Mouse (Mus musculus) stomach, embryonic 14.5 days (tissue): ENCODE measurements around the gene Cacng2. TPM values are rescaled to one million over a fixed set of nuclear protein-coding genes. Genes with fewer than 3 reads are reported as not detected.

Source experiments
- ATAC-seq: fragments of 200-750 bp; cut with Nextera tagmentation; 2 replicates; pipeline ENCODE4 v1.8.0; 2017; ENCODE audit warnings: low read depth, moderate TSS enrichment; ENCODE audit not compliant: insufficient number of reproducible peaks, insufficient read depth, low FRiP score
- H3K27ac ChIP-seq: fragments of 300-500 bp; sonication (generic); 2 replicates; pipeline ENCODE4 v1.5.1; 2014; ENCODE audit warnings: mild to moderate bottlenecking, low read length, moderate library complexity, mixed read lengths
- H3K27me3 ChIP-seq: fragments of 300-500 bp; sonication (generic); 2 replicates; pipeline ENCODE4 v1.6.1; 2014; ENCODE audit warnings: low read length, control low read depth, mixed read lengths; ENCODE audit not compliant: control insufficient read depth, insufficient read depth
- H3K36me3 ChIP-seq: fragments of 300-500 bp; sonication (generic); 2 replicates; pipeline ENCODE4 v1.6.1; 2014; ENCODE audit warnings: mild to moderate bottlenecking, control low read depth, low read length, moderate library complexity, mixed read lengths; ENCODE audit not compliant: control insufficient read depth, insufficient read depth
- H3K4me1 ChIP-seq: fragments of 300-500 bp; sonication (generic); 2 replicates; pipeline ENCODE4 v1.6.1; 2014; ENCODE audit warnings: low read length, control low read depth, mixed read lengths; ENCODE audit not compliant: control insufficient read depth, insufficient read depth
- H3K4me2 ChIP-seq: fragments of 300-500 bp; sonication (generic); replicated peaks from 2 replicates; pipeline ENCODE4 v1.6.1; 2014; ENCODE audit warnings: low read depth, low read length, control low read depth
- H3K4me3 ChIP-seq: fragments of 300-500 bp; sonication (generic); 2 replicates; pipeline ENCODE4 v1.5.1; 2014; ENCODE audit warnings: low read depth, low read length, control low read depth
- H3K9ac ChIP-seq: fragments of 300-500 bp; sonication (generic); replicated peaks from 2 replicates; pipeline ENCODE4 v1.6.1; 2014; ENCODE audit warnings: low read depth, mild to moderate bottlenecking, control low read depth, low read length, moderate library complexity, mixed read lengths
- H3K9me3 ChIP-seq: fragments of 300-500 bp; sonication (generic); 2 replicates; pipeline ENCODE4 v1.6.1; 2016; ENCODE audit warnings: low read depth, low read length, control low read depth; ENCODE audit not compliant: control insufficient read depth
- WGBS: fragments of 180-500 bp; shearing (Covaris S2); extraction: QIAGEN DNeasy Blood & Tissue Kit; methylation state at CpG from one replicate; pipeline ENCODE4 v1.1.7; 2014; 5-methylcytosine and 5-hydroxymethylcytosine counted together
- polyA plus RNA-seq: library from polyadenylated mRNA; unstranded; fragments of >200 nt; fragmentation: Nextera tagmentation; extraction: Ambion mirVana; gene quantifications from 2 replicates; pipeline ENCODE4 v1.2.1, GENCODE M21; 2014

Gene Cacng2
- polyA plus RNA-seq, 1 experiment from 2014 or later = 0.06 TPM

GRCm38 (mm10) chr15:78116936-78117335 is 2.9 kb downstream of the Cacng2 start:
- Histone ChIP-seq H3K9ac (no peak overlapping the region), H3K4me3 (no peak overlapping the region), H3K4me1 (0 out of 2 replicates have a peak, but pooled peaks cover 3% of the 10 kb centered on the region), H3K9me3 (no peaks in the 10 kb centered on the region), H3K36me3 (no peaks in the 10 kb centered on the region), H3K27ac (no peak overlapping the region), H3K27me3 (0 out of 2 replicates have a peak, but pooled peaks cover 8% of the 10 kb centered on the region), H3K4me2 (no peak overlapping the region)
- WGBS = 82% methylated on average over 10 of the region's 10 CpGs
- ATAC-seq = no peak

DNA sequence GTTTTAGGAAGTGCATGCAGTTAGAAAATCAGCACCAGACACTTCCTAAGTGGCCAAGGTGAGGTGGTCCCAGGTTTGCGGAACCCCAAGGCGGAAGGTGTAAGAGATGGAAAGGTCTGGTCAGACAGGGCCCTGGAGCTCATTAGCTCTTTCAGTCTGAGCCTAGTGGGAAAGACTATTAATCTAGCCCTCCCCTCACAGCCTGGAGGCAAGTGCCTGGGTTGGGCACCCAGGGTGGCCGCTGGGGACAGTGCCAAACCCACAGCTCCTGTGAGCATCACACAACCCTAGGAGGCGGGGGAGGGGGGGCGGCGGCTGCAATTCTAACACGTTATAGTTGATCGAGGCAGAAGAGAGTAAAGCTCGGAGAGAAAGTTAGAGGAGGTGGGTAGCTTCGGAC is 3.6 kb downstream of the Cacng2 start:
- H3K36me3 ChIP-seq = no peaks in the 10 kb centered on the region
- no peak for ATAC-seq
- no peak overlapping the region for H3K4me3 ChIP-seq
- 0 out of 2 replicates have a peak, but pooled peaks cover 3% of the 10 kb centered on the region for H3K4me1 ChIP-seq
- no peak overlapping the region for H3K4me2 ChIP-seq
- no peak overlapping the region for H3K9ac ChIP-seq
- H3K27ac ChIP-seq = no peak overlapping the region
- 70% methylated on average over 10 of the region's 10 CpGs for WGBS
- H3K9me3 ChIP-seq = no peaks in the 10 kb centered on the region
- 0 out of 2 replicates have a peak, but pooled peaks cover 8% of the 10 kb centered on the region for H3K27me3 ChIP-seq

- Histone ChIP-seq H3K27ac (no peak overlapping the region), H3K4me3 (no peak overlapping the region), H3K9ac (no peak overlapping the region), H3K4me1 (no peaks in the 10 kb centered on the region), H3K9me3 (no peaks in the 10 kb centered on the region), H3K36me3 (no peaks in the 10 kb centered on the region), H3K4me2 (no peak overlapping the region), H3K27me3 (no peaks in the 10 kb centered on the region)
- whole genome bisulfite sequencing = 53% methylated on average over 5 of the region's 5 CpGs
- no peak for ATAC-seq
Observed at GRCm38 (mm10) chr15:78099516-78099915, 20.3 kb downstream of the Cacng2 start.

- whole genome bisulfite sequencing = 82% methylated on average over 16 of the region's 16 CpGs
- Histone ChIP-seq H3K4me1 (no peaks in the 10 kb centered on the region), H3K27me3 (no peaks in the 10 kb centered on the region)
Observed at GRCm38 (mm10) chr15:78096004-78096403, 23.8 kb downstream of the Cacng2 start.

DNA sequence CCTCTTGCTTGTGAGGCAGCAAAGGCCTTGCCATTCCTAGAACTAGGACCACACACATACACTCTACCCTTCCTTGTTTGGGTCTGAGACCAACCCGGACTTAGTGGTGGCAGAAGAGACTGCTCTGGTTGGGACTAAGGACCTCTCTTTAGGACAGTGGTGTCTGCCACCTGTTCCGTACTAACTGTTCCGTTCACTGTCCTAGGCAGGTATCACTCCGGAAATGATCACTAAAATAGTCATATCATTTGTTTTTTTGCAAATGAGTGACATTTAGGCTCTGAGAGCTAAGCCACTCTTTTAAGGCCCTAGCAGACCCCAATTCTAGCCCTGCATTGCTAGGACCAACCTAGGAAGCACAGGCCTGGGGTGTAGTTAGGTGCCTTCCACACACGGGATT is 26.2 kb downstream of the Cacng2 start:
- Histone ChIP-seq H3K9me3 (no peaks in the 10 kb centered on the region), H3K27ac (no peak overlapping the region), H3K4me2 (no peak overlapping the region), H3K4me1 (no peaks in the 10 kb centered on the region), H3K27me3 (no peaks in the 10 kb centered on the region), H3K4me3 (no peak overlapping the region), H3K9ac (no peak overlapping the region), H3K36me3 (no peaks in the 10 kb centered on the region)
- ATAC-seq = no peak
- 83% methylated on average over 5 of the region's 5 CpGs for WGBS

More at GRCm38 (mm10) chr15:78096004-78096403, 23.8 kb downstream of the Cacng2 start:
- ATAC-seq = no peak
- Histone ChIP-seq H3K4me3 (no peak overlapping the region), H3K9ac (no peak overlapping the region), H3K27ac (no peak overlapping the region), H3K4me2 (no peak overlapping the region), H3K9me3 (no peaks in the 10 kb centered on the region), H3K36me3 (no peaks in the 10 kb centered on the region)

- Histone ChIP-seq H3K4me1 (no peaks in the 10 kb centered on the region), H3K27me3 (no peaks in the 10 kb centered on the region), H3K9me3 (no peaks in the 10 kb centered on the region), H3K4me2 (no peak overlapping the region), H3K27ac (no peak overlapping the region), H3K4me3 (no peak overlapping the region), H3K36me3 (no peaks in the 10 kb centered on the region), H3K9ac (no peak overlapping the region)
- ATAC-seq = peak; percentile 42; the same call in 1 of the 2 replicates
- WGBS = 58% methylated on average over 13 of the region's 13 CpGs
Observed at GRCm38 (mm10) chr15:78082841-78083572, 36.8 kb downstream of the Cacng2 start.

GRCm38 (mm10) chr15:78082149-78082548 is 37.7 kb downstream of the Cacng2 start:
- Histone ChIP-seq H3K4me1 (no peaks in the 10 kb centered on the region), H3K9ac (no peak overlapping the region), H3K4me3 (no peak overlapping the region), H3K36me3 (no peaks in the 10 kb centered on the region), H3K9me3 (no peaks in the 10 kb centered on the region), H3K27me3 (no peaks in the 10 kb centered on the region), H3K27ac (no peak overlapping the region), H3K4me2 (no peak overlapping the region)
- 61% methylated on average over 8 of the region's 8 CpGs for WGBS
- ATAC-seq = no peak

DNA sequence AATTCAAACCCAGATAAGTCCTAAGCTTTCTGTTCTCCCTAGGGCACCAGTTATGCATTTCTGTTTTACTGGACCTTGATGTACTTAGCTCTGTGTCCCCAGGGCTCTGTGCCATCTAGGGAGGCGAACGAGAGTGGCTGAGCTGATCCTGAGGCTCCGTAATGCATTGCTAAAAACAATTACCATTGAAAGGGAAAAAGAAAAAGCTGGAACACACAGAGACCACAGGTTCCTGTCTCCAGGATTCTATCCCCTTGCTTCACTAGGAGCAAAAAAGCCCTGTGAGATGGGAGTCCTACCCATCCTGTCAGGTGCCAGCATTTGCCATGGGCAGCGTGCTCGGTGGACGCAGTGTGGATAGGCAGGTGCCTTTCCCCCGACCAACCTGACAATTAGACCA is 38.4 kb downstream of the Cacng2 start:
- Histone ChIP-seq H3K4me2 (no peak overlapping the region), H3K4me3 (no peak overlapping the region), H3K9ac (no peak overlapping the region), H3K27me3 (no peaks in the 10 kb centered on the region), H3K9me3 (no peaks in the 10 kb centered on the region), H3K4me1 (no peaks in the 10 kb centered on the region), H3K27ac (no peak overlapping the region), H3K36me3 (no peaks in the 10 kb centered on the region)
- 90% methylated on average over 7 of the region's 7 CpGs for WGBS
- ATAC-seq = no peak

GRCm38 (mm10) chr15:78080326-78080725 is 39.5 kb downstream of the Cacng2 start:
- Histone ChIP-seq H3K9me3 (no peaks in the 10 kb centered on the region), H3K4me2 (no peak overlapping the region), H3K27ac (no peak overlapping the region), H3K4me3 (no peak overlapping the region), H3K9ac (no peak overlapping the region), H3K36me3 (no peaks in the 10 kb centered on the region), H3K27me3 (no peaks in the 10 kb centered on the region), H3K4me1 (no peaks in the 10 kb centered on the region)
- ATAC-seq = no peak
- WGBS = 70% methylated on average over 4 of the region's 4 CpGs
